In the genomic region with DNA sequence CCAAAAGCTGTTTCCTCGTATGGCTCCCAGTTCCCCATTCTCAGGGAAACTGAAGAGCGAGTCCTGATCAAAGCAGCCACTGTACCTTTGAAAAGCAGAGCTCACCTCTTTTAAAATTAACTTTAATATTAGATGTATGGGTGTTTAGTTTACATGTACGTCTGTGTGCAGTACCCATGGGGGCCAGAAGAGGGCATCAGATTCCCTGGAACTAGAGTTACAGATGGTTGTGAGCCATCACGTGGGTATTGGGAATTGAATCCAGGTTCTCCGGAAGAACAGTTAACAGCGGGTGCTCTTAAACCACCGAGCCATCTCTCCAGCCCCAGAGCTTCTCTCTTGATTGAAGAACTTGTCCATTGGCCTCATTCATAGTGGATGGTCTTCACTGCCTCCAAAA, we compare ENCODE assay signal across 15 mouse cellular contexts.
DNase-seq lines count a peak whose midpoint lies in the region; ATAC-seq and TF ChIP-seq lines count a peak whose summit lies in the region.
"Had no signal": no experiment of that assay in that cellular context is flagged by ENCODE, and none has a peak within 500 bp of the region (broad histone marks: within the 10 kb centered on the region; RNA-seq: fewer than 3 reads in every experiment).

No protein-coding gene starts in this region.

- no peak overlapping the region for H3K27ac ChIP-seq in gastrocnemius, adult 2 months
- H3K27ac ChIP-seq in liver, embryonic 14.5 days: no peak overlapping the region
- no peak overlapping the region for H3K27ac ChIP-seq in liver, embryonic 11.5 days (ENCODE audit: low read depth, low read length)
- no peak overlapping the region for H3K27ac ChIP-seq in ES-Bruce4 (ENCODE audit: insufficient read depth, low read length)
- no peak overlapping the region for H3K27ac ChIP-seq in embryonic facial prominence, embryonic 10.5 days (replicated peaks)
- H3K27ac ChIP-seq: heart, embryonic 10.5 days; limb, embryonic 13.5 days; midbrain, embryonic 13.5 days had no signal

- WGBS in liver, embryonic 14.5 days (ENCODE audit: insufficient replicate concordance): 60% methylated on average over 7 of the region's 7 CpGs
- WGBS in liver, embryonic 11.5 days: 74% methylated on average over 7 of the region's 7 CpGs
- 79% methylated on average over 7 of the region's 7 CpGs for WGBS in embryonic facial prominence, embryonic 10.5 days

- TF ChIP-seq POLR2A in ES-Bruce4 (IDR thresholded peaks at IDR 0.05; ENCODE audit: insufficient read depth, low read length): no peak

- peak; percentile 28 for TF ChIP-seq CTCF in gastrocnemius, adult 2 months (IDR thresholded peaks at IDR 0.05)
- peak; percentile 46 for TF ChIP-seq CTCF in liver, embryonic 14.5 days (IDR thresholded peaks at IDR 0.05; ENCODE audit: low read depth)
- peak; percentile 4 for TF ChIP-seq CTCF in ES-Bruce4 (IDR thresholded peaks at IDR 0.05; ENCODE audit: low read depth, low read length)

- H3K9ac ChIP-seq in liver, embryonic 14.5 days (replicated peaks): no peak overlapping the region
- H3K9ac ChIP-seq in liver, embryonic 11.5 days (ENCODE audit: low read depth, low read length): no peak overlapping the region
- H3K9ac ChIP-seq in ES-Bruce4 (ENCODE audit: low read depth, poor library complexity, severe bottlenecking): no peak overlapping the region
- H3K9ac ChIP-seq: limb, embryonic 13.5 days; midbrain, embryonic 13.5 days had no signal

- no peak overlapping the region for H3K4me3 ChIP-seq in gastrocnemius, adult 2 months
- H3K4me3 ChIP-seq in liver, embryonic 14.5 days (ENCODE audit: insufficient read depth in 1 of 2, low read depth in 2 of 2, low read length in 2 of 2): no peak overlapping the region
- no peak overlapping the region for H3K4me3 ChIP-seq in liver, embryonic 11.5 days (ENCODE audit: low read depth, low read length)
- H3K4me3 ChIP-seq in ES-Bruce4 (ENCODE audit: low read depth, low read length): no peak overlapping the region
- no peak overlapping the region for H3K4me3 ChIP-seq in embryonic facial prominence, embryonic 10.5 days
- H3K4me3 ChIP-seq: heart, embryonic 10.5 days; limb, embryonic 13.5 days; midbrain, embryonic 13.5 days had no signal

- intact Hi-C loops in gastrocnemius, adult 2 months (cut with DNase I): no loop called here

- no peak overlapping the region for H3K4me2 ChIP-seq in liver, embryonic 14.5 days (ENCODE audit: low read depth)
- H3K4me2 ChIP-seq in liver, embryonic 11.5 days: no peak overlapping the region
- H3K4me2 ChIP-seq: limb, embryonic 13.5 days; midbrain, embryonic 13.5 days had no signal

- no peaks in the 10 kb centered on the region for H3K9me3 ChIP-seq in liver, embryonic 14.5 days (ENCODE audit: control insufficient read depth, low read length)
- no peaks in the 10 kb centered on the region for H3K9me3 ChIP-seq in liver, embryonic 11.5 days (ENCODE audit: control insufficient read depth, low read length)
- no peaks in the 10 kb centered on the region for H3K9me3 ChIP-seq in ES-Bruce4 (replicated peaks; ENCODE audit: control insufficient read depth, insufficient read depth, low read length, poor library complexity, severe bottlenecking)
- 0 out of 2 replicates have a peak, but pooled peaks cover 3% of the 10 kb centered on the region for H3K9me3 ChIP-seq in embryonic facial prominence, embryonic 10.5 days
- H3K9me3 ChIP-seq: heart, embryonic 10.5 days had no signal

- no peaks in the 10 kb centered on the region for H3K36me3 ChIP-seq in liver, embryonic 14.5 days (replicated peaks; ENCODE audit: control insufficient read depth, insufficient read depth, low read depth)
- H3K36me3 ChIP-seq in liver, embryonic 11.5 days (ENCODE audit: control insufficient read depth, insufficient read depth, low read length): no peaks in the 10 kb centered on the region
- no peaks in the 10 kb centered on the region for H3K36me3 ChIP-seq in ES-Bruce4 (ENCODE audit: control insufficient read depth, insufficient read depth, low read length, poor library complexity, severe bottlenecking)
- H3K36me3 ChIP-seq in embryonic facial prominence, embryonic 10.5 days (replicated peaks): no peaks in the 10 kb centered on the region
- H3K36me3 ChIP-seq: heart, embryonic 10.5 days; limb, embryonic 13.5 days; midbrain, embryonic 13.5 days had no signal

- no peaks in the 10 kb centered on the region for H3K4me1 ChIP-seq in liver, embryonic 14.5 days (replicated peaks; ENCODE audit: control insufficient read depth in 2 of 2, insufficient read depth in 2 of 2, low read length in 1 of 2)
- no peaks in the 10 kb centered on the region for H3K4me1 ChIP-seq in liver, embryonic 11.5 days (replicated peaks; ENCODE audit: control insufficient read depth, insufficient read depth, low read length)
- no peaks in the 10 kb centered on the region for H3K4me1 ChIP-seq in ES-Bruce4 (ENCODE audit: control insufficient read depth, insufficient read depth, low read length)
- H3K4me1 ChIP-seq in embryonic facial prominence, embryonic 10.5 days: no peaks in the 10 kb centered on the region
- H3K4me1 ChIP-seq: heart, embryonic 10.5 days; limb, embryonic 13.5 days; midbrain, embryonic 13.5 days had no signal

- ATAC-seq in liver, embryonic 14.5 days (ENCODE audit: insufficient read depth): no peak
- no peak for ATAC-seq in liver, embryonic 11.5 days (replicated peaks; ENCODE audit: low FRiP score)
- ATAC-seq: midbrain, embryonic 13.5 days had no signal

- DNase-seq in gastrocnemius, adult 2 months: no peak
- DNase-seq in gastrocnemius, postnatal 10 days: no peak
- no peak for DNase-seq in liver, embryonic 14.5 days (ENCODE audit: low read depth in 3 of 3, low spot score in 3 of 3)
- no peak for DNase-seq in liver, embryonic 11.5 days (ENCODE audit: low spot score)
- peak; percentile 10 for DNase-seq in embryonic facial prominence, embryonic 10.5 days (ENCODE audit: low spot score)
- no peak for DNase-seq in T-cell, adult 2 months (ENCODE audit: low spot score)
- DNase-seq: adrenal gland, postnatal 25 days; cerebellum, adult 11-12 months; kidney, adult 9 months; lung, postnatal 10 days; thymus, adult 18-20 months had no signal

- no peaks in the 10 kb centered on the region for H3K27me3 ChIP-seq in liver, embryonic 14.5 days (ENCODE audit: control insufficient read depth, insufficient read depth, low read length)
- no peaks in the 10 kb centered on the region for H3K27me3 ChIP-seq in liver, embryonic 11.5 days (replicated peaks; ENCODE audit: control insufficient read depth, insufficient read depth, low read length)
- no peaks in the 10 kb centered on the region for H3K27me3 ChIP-seq in ES-Bruce4 (ENCODE audit: control insufficient read depth, insufficient read depth, low read length, poor library complexity, severe bottlenecking)
- H3K27me3 ChIP-seq in embryonic facial prominence, embryonic 10.5 days (replicated peaks; ENCODE audit: low read depth, poor library complexity, severe bottlenecking): no peaks in the 10 kb centered on the region
- H3K27me3 ChIP-seq: limb, embryonic 13.5 days; midbrain, embryonic 13.5 days had no signal

- TF ChIP-seq EP300 in liver, embryonic 14.5 days (IDR thresholded peaks at IDR 0.05; ENCODE audit: low read depth): no peak
- no peak for TF ChIP-seq EP300 in ES-Bruce4 (IDR thresholded peaks at IDR 0.05; ENCODE audit: insufficient read depth, low read depth, low read length)
